ENCODE assay signal across 8 mouse cellular contexts in the genomic region with DNA sequence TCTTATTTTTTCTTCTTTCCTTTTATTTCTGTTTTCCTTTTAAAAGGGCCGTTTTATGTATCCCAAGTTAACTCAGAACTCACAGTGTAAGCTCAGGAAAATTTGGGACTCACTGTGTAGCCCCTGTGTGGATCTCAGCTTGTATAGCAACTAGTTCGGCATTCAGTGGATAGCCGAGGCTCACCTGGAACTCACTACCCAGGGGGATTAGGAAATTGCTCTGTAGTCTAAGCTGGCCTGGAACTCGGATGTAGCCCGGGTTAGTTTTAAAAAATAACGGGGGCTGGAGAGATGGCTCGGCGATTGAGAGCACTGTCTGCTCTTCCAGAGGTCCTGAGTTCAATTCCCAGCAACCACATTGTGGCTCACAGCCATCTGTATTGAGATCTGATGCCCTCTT. TPM values are rescaled to one million over a fixed set of nuclear protein-coding genes. Genes with fewer than 3 reads are reported as not detected.
A peak's percentile ranks its signal among the peaks of the same experiment; 100 is the strongest.
DNase-seq lines count a peak whose midpoint lies in the region; ATAC-seq and TF ChIP-seq lines count a peak whose summit lies in the region.

No protein-coding gene starts in this region.

- H3K27me3 ChIP-seq in heart, embryonic 12.5 days (replicated peaks): no peaks in the 10 kb centered on the region
- no peaks in the 10 kb centered on the region for H3K27me3 ChIP-seq in forebrain, embryonic 12.5 days
- H3K27me3 ChIP-seq in liver, embryonic 15.5 days: no peaks in the 10 kb centered on the region

- peak overlapping the region; percentile 82 for H3K4me2 ChIP-seq in heart, embryonic 12.5 days
- peak overlapping the region; percentile 67 for H3K4me2 ChIP-seq in forebrain, embryonic 12.5 days
- H3K4me2 ChIP-seq in liver, embryonic 15.5 days: peak overlapping the region; percentile 91

- DNase-seq in heart, adult 18-20 months: no peak
- DNase-seq in ES-E14 (ENCODE audit: low read depth, low spot score): no peak
- DNase-seq in kidney, postnatal 36 days: no peak

- ATAC-seq in heart, embryonic 12.5 days (ENCODE audit: insufficient number of reproducible peaks, low FRiP score): no peak
- no peak for ATAC-seq in forebrain, embryonic 12.5 days (ENCODE audit: low FRiP score)
- no peak for ATAC-seq in liver, embryonic 15.5 days (ENCODE audit: insufficient read depth)
- ATAC-seq in granulocyte monocyte progenitor cell, adult 5-6 weeks (replicated peaks; ENCODE audit: poor library complexity, severe bottlenecking): no peak
- ATAC-seq in megakaryocyte progenitor cell, adult 5-6 weeks (replicated peaks; ENCODE audit: poor library complexity): no peak

- peak overlapping the region; percentile 79 for H3K4me3 ChIP-seq in heart, embryonic 12.5 days
- H3K4me3 ChIP-seq in ES-E14 (ENCODE audit: insufficient read depth in 1 of 2, low read depth in 1 of 2, low read length in 2 of 2, poor library complexity in 1 of 2, severe bottlenecking in 1 of 2): peak overlapping the region; percentile 89 to 99
- H3K4me3 ChIP-seq in forebrain, embryonic 12.5 days (replicated peaks): peak overlapping the region; percentile 69
- H3K4me3 ChIP-seq in liver, embryonic 15.5 days (replicated peaks): peak overlapping the region; percentile 82

- peaks cover 12% of the 10 kb centered on the region for H3K4me1 ChIP-seq in heart, embryonic 12.5 days (replicated peaks)
- peaks cover 0 to 3% of the 10 kb centered on the region in 2 experiments; a peak in 1 of 4 replicates for H3K4me1 ChIP-seq in ES-E14 (ENCODE audit: control insufficient read depth in 2 of 2, insufficient read depth in 2 of 2, low read length in 2 of 2, poor library complexity in 1 of 2)
- peaks cover 25% of the 10 kb centered on the region for H3K4me1 ChIP-seq in forebrain, embryonic 12.5 days
- H3K4me1 ChIP-seq in liver, embryonic 15.5 days (replicated peaks): peaks cover 34% of the 10 kb centered on the region

- peaks cover 26% of the 10 kb centered on the region for H3K36me3 ChIP-seq in heart, embryonic 12.5 days
- H3K36me3 ChIP-seq in ES-E14 (ENCODE audit: control insufficient read depth, insufficient read depth, low read length, poor library complexity, severe bottlenecking): peaks cover 22% of the 10 kb centered on the region
- H3K36me3 ChIP-seq in forebrain, embryonic 12.5 days (replicated peaks): peaks cover 13% of the 10 kb centered on the region
- H3K36me3 ChIP-seq in liver, embryonic 15.5 days (replicated peaks): peaks cover 19% of the 10 kb centered on the region

- 7% methylated on average over 8 of the region's 8 CpGs for WGBS in heart, embryonic 12.5 days
- 9% methylated on average over 8 of the region's 8 CpGs for WGBS in forebrain, embryonic 12.5 days
- 4% methylated on average over 8 of the region's 8 CpGs for WGBS in liver, embryonic 15.5 days (ENCODE audit: insufficient replicate concordance)

- peak overlapping the region; percentile 81 for H3K9ac ChIP-seq in heart, embryonic 12.5 days
- H3K9ac ChIP-seq in ES-E14 (ENCODE audit: insufficient read depth, low read depth, low read length, poor library complexity, severe bottlenecking): peak overlapping the region; percentile 93
- H3K9ac ChIP-seq in forebrain, embryonic 12.5 days: peak overlapping the region; percentile 73
- H3K9ac ChIP-seq in liver, embryonic 15.5 days: peak overlapping the region; percentile 83

- peak overlapping the region; percentile 82 for H3K27ac ChIP-seq in heart, embryonic 12.5 days (ENCODE audit: poor library complexity, severe bottlenecking)
- H3K27ac ChIP-seq in ES-E14 (ENCODE audit: insufficient read depth, low read depth, low read length, poor library complexity, severe bottlenecking): peak overlapping the region; percentile 59
- H3K27ac ChIP-seq in forebrain, embryonic 12.5 days: peak overlapping the region; percentile 79; the same call in 1 of the 2 replicates
- H3K27ac ChIP-seq in liver, embryonic 15.5 days (replicated peaks): peak overlapping the region; percentile 81

- in situ Hi-C loops in ES-E14 (cut with MboI; ENCODE audit: low sequenced_read_pairs in 2 of 2, unreplicated experiment in 2 of 2): no loop called here

- H3K9me3 ChIP-seq in heart, embryonic 12.5 days (replicated peaks): no peaks in the 10 kb centered on the region
- no peaks in the 10 kb centered on the region for H3K9me3 ChIP-seq in ES-E14 (ENCODE audit: control insufficient read depth, insufficient read depth, low read depth, low read length)
- no peaks in the 10 kb centered on the region for H3K9me3 ChIP-seq in forebrain, embryonic 12.5 days
- no peaks in the 10 kb centered on the region for H3K9me3 ChIP-seq in liver, embryonic 15.5 days (replicated peaks)

TF ChIP-seq in ES-E14, 5 proteins besides CTCF, POLR2A, EP300 and RAD21:
- TF ChIP-seq ZC3H11A (IDR thresholded peaks at IDR 0.05; ENCODE audit: borderline replicate concordance, low read depth, low read length) (no peak), MAFK (IDR thresholded peaks at IDR 0.05; ENCODE audit: insufficient read depth, low read depth, low read length) (no peak), CHD2 (IDR thresholded peaks at IDR 0.05; ENCODE audit: low read depth, low read length) (no peak), HCFC1 (IDR thresholded peaks at IDR 0.05; ENCODE audit: borderline replicate concordance, insufficient read depth, low read length) (no peak), ZNF384 (IDR thresholded peaks at IDR 0.05; ENCODE audit: low read depth, low read length) (no peak)

RNA-seq across cellular contexts. Expression of gene Tyw1, which starts 1.9 kb away (rescaled TPM):
- 17.7 and 18.9 TPM in 2 replicates for polyA plus RNA-seq in heart, embryonic 12.5 days (2016; fragmentation: Nextera tagmentation; extraction: Ambion mirVana)
- total RNA-seq in heart, adult 18-20 months (2021): 1 to 10 TPM; 6.4 to 9.1 TPM
- total RNA-seq in ES-E14 (2012; rRNA removed): 87.9 and 135 TPM in 2 replicates
- polyA plus RNA-seq in forebrain, embryonic 12.5 days (2016; fragmentation: Nextera tagmentation; extraction: Ambion mirVana): 28.1 and 29.8 TPM in 2 replicates
- 10.9 and 11.2 TPM in 2 replicates for polyA plus RNA-seq in liver, embryonic 15.5 days (2015; fragmentation: Nextera tagmentation; extraction: Ambion mirVana)
- total RNA-seq in granulocyte monocyte progenitor cell, adult 5-6 weeks (2014; fragmentation: Nextera tagmentation): 12.0 and 16.7 TPM in 2 replicates
- total RNA-seq in granulocyte monocyte progenitor cell, adult 5-6 weeks (2017): 31.9 and 37.4 TPM in 2 replicates
- total RNA-seq in megakaryocyte progenitor cell, adult 5-6 weeks (2015): 15.3 and 17.0 TPM in 2 replicates
- total RNA-seq in megakaryocyte progenitor cell, adult 5-6 weeks (2017): 37.7 and 42.0 TPM in 2 replicates

RNA-seq across cellular contexts. Expression of gene Sbds, which starts 2.0 kb away (rescaled TPM):
- polyA plus RNA-seq in heart, embryonic 12.5 days (2016; fragmentation: Nextera tagmentation; extraction: Ambion mirVana): 62.8 and 65.3 TPM in 2 replicates
- total RNA-seq in heart, adult 18-20 months (2021): 10 to 100 TPM; 52.0 to 55.9 TPM
- 50.6 and 61.0 TPM in 2 replicates for total RNA-seq in ES-E14 (2012; rRNA removed)
- polyA plus RNA-seq in forebrain, embryonic 12.5 days (2016; fragmentation: Nextera tagmentation; extraction: Ambion mirVana): 74.9 and 76.2 TPM in 2 replicates
- polyA plus RNA-seq in liver, embryonic 15.5 days (2015; fragmentation: Nextera tagmentation; extraction: Ambion mirVana): 42.5 and 46.6 TPM in 2 replicates
- total RNA-seq in granulocyte monocyte progenitor cell, adult 5-6 weeks (2014; fragmentation: Nextera tagmentation): 47.8 and 52.4 TPM in 2 replicates
- 61.0 and 101 TPM in 2 replicates for total RNA-seq in granulocyte monocyte progenitor cell, adult 5-6 weeks (2017)
- 48.9 and 54.6 TPM in 2 replicates for total RNA-seq in megakaryocyte progenitor cell, adult 5-6 weeks (2015)
- 91.9 and 103 TPM in 2 replicates for total RNA-seq in megakaryocyte progenitor cell, adult 5-6 weeks (2017)

RNA-seq across cellular contexts. Expression of gene Tmem248, which starts 40.4 kb away (rescaled TPM):
- polyA plus RNA-seq in heart, embryonic 12.5 days (2016; fragmentation: Nextera tagmentation; extraction: Ambion mirVana): 41.5 and 43.6 TPM in 2 replicates
- 10 to 100 TPM; 37.1 to 39.8 TPM for total RNA-seq in heart, adult 18-20 months (2021)
- 83.1 and 92.9 TPM in 2 replicates for total RNA-seq in ES-E14 (2012; rRNA removed)
- polyA plus RNA-seq in forebrain, embryonic 12.5 days (2016; fragmentation: Nextera tagmentation; extraction: Ambion mirVana): 29.2 and 30.1 TPM in 2 replicates
- 22.7 and 26.2 TPM in 2 replicates for polyA plus RNA-seq in liver, embryonic 15.5 days (2015; fragmentation: Nextera tagmentation; extraction: Ambion mirVana)
- 64.5 and 70.1 TPM in 2 replicates for total RNA-seq in granulocyte monocyte progenitor cell, adult 5-6 weeks (2014; fragmentation: Nextera tagmentation)
- total RNA-seq in granulocyte monocyte progenitor cell, adult 5-6 weeks (2017): 71.8 and 85.0 TPM in 2 replicates
- total RNA-seq in megakaryocyte progenitor cell, adult 5-6 weeks (2015): 61.7 and 64.2 TPM in 2 replicates
- 75.6 and 75.9 TPM in 2 replicates for total RNA-seq in megakaryocyte progenitor cell, adult 5-6 weeks (2017)
